Mouse (Mus musculus) lung, postnatal 0 days (tissue): ENCODE data around the gene Kcng3.

Source experiments
- CTCF ChIP-seq: IDR thresholded peaks from 2 replicates; pipeline ENCODE4 v1.5.1; 2016; ENCODE audit warnings: antibody characterized with exemption, mild to moderate bottlenecking
- EP300 ChIP-seq: IDR thresholded peaks from 2 replicates; pipeline ENCODE4 v1.6.1; 2016; ENCODE audit warnings: antibody characterized with exemption, mild to moderate bottlenecking, control low read depth

GRCm38 (mm10) chr17:83573128-83573527 lies 58.6 kb downstream of the Kcng3 start:
- TF ChIP-seq CTCF (no peak), EP300 (no peak)
